Mouse (Mus musculus) spleen, adult 2 months (tissue): ENCODE results near the gene Tmem132e. TPM values are rescaled to one million over a fixed set of nuclear protein-coding genes. Genes with fewer than 3 reads are reported as not detected.

ENCODE experiments used
- DNase-seq, 2 experiments: peaks; one replicate each; pipeline versions ENCODE4 v3.0.0 to v3.0.0-alpha.2; 2012 to 2021; ENCODE audit warnings: low spot score in 2 of 2, low read depth in 1 of 2
- H3K27ac ChIP-seq: fragments of 200-500 bp; 2 replicates; pipeline ENCODE4 v1.5.1; 2012; ENCODE audit warnings: low read length, inconsistent platforms; ENCODE audit not compliant: insufficient read depth
- H3K27me3 ChIP-seq: fragments of 200-500 bp; 2 replicates; pipeline ENCODE4 v1.6.1; 2012; ENCODE audit warnings: mild to moderate bottlenecking, moderate library complexity, low read length, inconsistent platforms; ENCODE audit not compliant: control insufficient read depth, insufficient read depth
- H3K36me3 ChIP-seq: fragments of 200-500 bp; 2 replicates; pipeline ENCODE4 v1.6.1; 2012; ENCODE audit warnings: mild to moderate bottlenecking, low read length, inconsistent platforms; ENCODE audit not compliant: control insufficient read depth, insufficient read depth
- H3K4me1 ChIP-seq: fragments of 200-500 bp; 2 replicates; pipeline ENCODE4 v1.6.1; 2011; ENCODE audit warnings: inconsistent platforms; ENCODE audit not compliant: control insufficient read depth, insufficient read depth, insufficient read length
- H3K4me3 ChIP-seq: fragments of 200-500 bp; 2 replicates; pipeline ENCODE4 v1.5.1; 2011; ENCODE audit warnings: mild to moderate bottlenecking, inconsistent platforms; ENCODE audit not compliant: insufficient read depth, insufficient read length; ENCODE audit errors: extremely low read depth
- CTCF ChIP-seq: fragments of 200-500 bp; IDR thresholded peaks from 2 replicates; pipeline ENCODE4 v1.5.1; 2011; ENCODE audit warnings: mild to moderate bottlenecking, inconsistent platforms; ENCODE audit not compliant: insufficient read depth, insufficient read length, insufficient replicate concordance; ENCODE audit errors: extremely low read depth
- POLR2A ChIP-seq: fragments of 200-500 bp; IDR thresholded peaks from 2 replicates; pipeline ENCODE4 v1.6.1; 2011; ENCODE audit warnings: low read depth, low read length, inconsistent platforms
- WGBS: fragments of 180-500 bp; shearing (Covaris S2); methylation state at CpG from one replicate; pipeline ENCODE4 v1.1.7; 2018; 5-methylcytosine and 5-hydroxymethylcytosine counted together
- polyA plus RNA-seq: library from polyadenylated mRNA; depleted of rRNA; stranded (reverse); fragments of >200 nt; gene quantifications from 2 replicates; pipeline ENCODE4 v1.2.3, GENCODE M21; 2012

Gene Tmem132e
- polyA plus RNA-seq, 1 experiment, result 0.23 TPM

DNA sequence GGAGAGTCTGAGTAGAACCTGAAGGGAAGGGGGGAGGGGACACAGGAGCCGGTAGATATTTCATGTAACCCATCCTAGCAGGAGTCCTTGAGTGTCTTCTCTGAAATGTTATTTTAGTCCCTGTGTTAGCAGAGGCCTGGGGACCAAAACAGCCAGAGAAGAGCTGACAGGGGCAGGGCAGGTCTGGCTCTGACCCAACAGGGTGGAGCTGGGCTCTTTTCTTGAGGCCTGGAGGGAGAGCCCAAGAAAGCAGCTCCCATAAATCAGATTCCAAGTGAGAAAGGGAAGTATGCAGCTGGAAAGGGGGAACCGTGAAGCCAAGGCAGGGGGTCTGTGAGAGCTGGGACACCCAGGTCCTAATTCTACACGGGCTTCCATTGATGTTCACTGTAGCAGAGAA is 16.9 kb downstream of the Tmem132e start:
- DNase-seq, result no peak
- H3K27ac ChIP-seq, result no peak overlapping the region
- no peaks in the 10 kb centered on the region for H3K27me3 ChIP-seq
- WGBS, result 55% methylated on average over 3 of the region's 3 CpGs
- H3K4me1 ChIP-seq, result no peaks in the 10 kb centered on the region; the same call in 1 of the 2 replicates
- H3K4me3 ChIP-seq, result no peak overlapping the region
- no peaks in the 10 kb centered on the region for H3K36me3 ChIP-seq
- no peak for TF ChIP-seq CTCF
- no peak for TF ChIP-seq POLR2A

DNA sequence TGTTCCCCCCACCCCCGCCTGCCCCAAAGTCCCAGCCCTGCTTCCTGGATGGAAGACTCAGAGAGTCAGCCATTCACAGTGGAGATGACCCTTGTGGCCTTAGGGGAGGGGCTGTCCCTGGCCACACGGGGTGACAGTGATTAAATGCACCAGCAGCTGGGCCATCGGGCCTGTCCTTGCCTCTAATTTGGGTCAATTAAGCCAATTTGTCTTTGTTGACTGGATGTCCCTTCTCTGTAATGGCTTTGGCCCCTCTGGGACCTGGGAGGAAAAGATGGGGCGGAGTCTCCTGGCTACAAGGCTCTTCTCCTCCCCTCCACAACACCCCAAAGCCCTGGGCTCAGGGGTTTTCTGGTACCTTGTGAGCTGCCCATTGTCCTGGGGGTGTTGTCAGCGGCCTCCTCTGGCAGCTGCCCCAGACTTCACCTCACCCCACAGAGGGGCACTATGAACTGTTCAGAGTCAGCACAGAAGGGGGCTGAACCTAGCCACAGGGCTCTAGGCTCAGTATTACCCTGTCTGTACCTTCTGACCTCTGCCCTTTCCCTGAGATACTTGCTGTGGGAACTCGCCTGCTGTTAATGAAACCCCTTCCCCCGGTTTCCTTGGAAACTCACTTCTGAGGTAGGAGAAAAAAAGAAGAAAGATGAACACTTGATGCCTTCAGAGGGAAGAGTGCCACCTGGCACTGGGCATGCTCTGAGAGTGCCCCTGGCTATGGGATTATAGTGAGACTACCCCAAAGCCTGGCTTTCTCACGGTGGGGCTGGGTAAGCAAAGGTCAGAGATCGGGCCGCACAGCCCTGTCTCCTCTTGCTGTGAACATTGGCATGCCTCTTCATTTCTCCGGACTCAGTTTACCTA is 17.9 kb downstream of the Tmem132e start:
- no peak for TF ChIP-seq POLR2A
- Histone ChIP-seq H3K4me1 (no peaks in the 10 kb centered on the region; the same call in 1 of the 2 replicates), H3K36me3 (no peaks in the 10 kb centered on the region), H3K4me3 (no peak overlapping the region), H3K27me3 (no peaks in the 10 kb centered on the region), H3K27ac (no peak overlapping the region)
- WGBS, result 74% methylated on average over 11 of the region's 11 CpGs
- DNase-seq, result no peak

DNA sequence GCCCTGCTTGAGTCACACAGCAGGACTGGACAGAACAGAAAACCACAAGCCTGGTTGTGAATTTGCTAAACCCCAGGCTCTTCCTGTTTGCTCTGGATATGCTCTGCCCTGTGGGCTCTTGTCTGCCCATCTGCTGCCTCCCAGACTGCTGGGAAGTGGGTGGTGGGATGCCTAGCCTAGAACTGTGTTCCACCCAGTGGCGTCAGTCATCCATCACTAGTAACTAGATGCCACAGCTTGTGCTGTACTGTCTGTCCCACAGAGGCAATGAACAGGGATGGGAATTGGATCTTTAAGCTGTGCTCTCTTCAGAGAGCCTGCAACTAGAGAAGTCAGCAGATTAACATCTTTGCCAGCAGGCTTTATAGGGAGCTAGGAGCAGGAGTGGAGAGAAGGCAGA is 23.8 kb downstream of the Tmem132e start:
- no peak for DNase-seq
- no peaks in the 10 kb centered on the region for H3K27me3 ChIP-seq
- H3K27ac ChIP-seq, result no peak overlapping the region
- TF ChIP-seq CTCF (no peak), POLR2A (no peak)
- WGBS, result 66% methylated on average over 1 of the region's 1 CpGs
- no peaks in the 10 kb centered on the region for H3K36me3 ChIP-seq
- H3K4me3 ChIP-seq, result no peak overlapping the region
- no peaks in the 10 kb centered on the region; the same call in 1 of the 2 replicates for H3K4me1 ChIP-seq

DNA sequence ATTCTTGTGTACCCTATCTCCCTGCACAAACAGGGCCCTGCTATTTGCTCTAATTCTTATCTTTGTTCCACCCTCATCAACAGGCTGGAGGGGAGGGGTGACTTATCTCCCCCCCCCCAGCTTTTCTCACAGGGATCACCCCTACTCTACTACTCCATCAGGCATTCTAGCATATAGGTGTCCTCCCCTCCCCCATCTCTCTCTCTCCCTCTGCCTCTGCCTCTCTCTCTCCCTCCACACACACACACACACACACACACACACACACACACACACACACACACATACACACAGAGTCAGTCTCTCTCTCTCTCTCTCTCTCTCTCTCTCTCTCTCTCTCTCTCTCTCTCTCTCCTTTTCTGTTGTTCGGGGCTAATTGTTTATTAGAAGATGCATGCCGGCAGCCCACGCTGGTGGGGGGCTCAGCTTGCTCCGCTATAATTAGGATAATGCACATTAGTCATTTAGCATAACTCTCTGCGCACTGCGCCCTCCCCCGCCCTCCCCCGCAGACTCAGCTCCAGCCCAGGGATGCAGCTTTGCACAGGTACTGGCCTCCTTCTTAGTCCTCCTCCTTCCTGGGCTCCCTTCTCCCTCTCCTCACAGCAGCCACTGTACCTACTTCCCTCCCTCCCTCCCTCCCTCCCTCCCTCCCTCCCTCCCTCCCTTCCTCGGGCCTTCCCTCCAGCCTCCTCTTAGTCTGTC is 29.8 kb downstream of the Tmem132e start:
- Histone ChIP-seq H3K27ac (no peak overlapping the region), H3K27me3 (no peaks in the 10 kb centered on the region), H3K36me3 (no peaks in the 10 kb centered on the region), H3K4me1 (peaks cover 8% of the 10 kb centered on the region; the same call in 1 of the 2 replicates), H3K4me3 (no peak overlapping the region)
- WGBS, result 92% methylated on average over 8 of the region's 9 CpGs
- no peak for DNase-seq
- TF ChIP-seq POLR2A (no peak), CTCF (no peak)

DNA sequence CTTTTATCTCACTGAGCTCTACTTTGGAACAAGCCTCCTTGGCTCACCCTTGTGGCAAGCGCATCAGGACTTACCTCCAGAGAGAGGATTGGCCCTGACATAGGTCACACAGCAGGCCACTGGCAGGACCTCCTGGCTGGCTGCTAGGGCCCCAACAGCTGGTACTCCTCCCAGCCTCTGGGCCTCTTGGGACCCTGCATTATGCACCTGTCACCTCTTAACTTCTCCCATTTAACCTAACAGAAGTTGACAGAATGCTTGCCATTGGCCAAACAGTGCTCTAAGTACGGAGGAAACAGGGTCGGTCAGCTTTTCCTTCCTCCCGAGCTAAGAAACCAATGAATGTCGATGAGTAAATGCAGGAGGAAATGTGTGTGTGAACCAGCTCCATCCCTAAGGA is 33.2 kb downstream of the Tmem132e start:
- Histone ChIP-seq H3K27ac (no peak overlapping the region), H3K4me1 (peaks cover 8% of the 10 kb centered on the region; the same call in 1 of the 2 replicates), H3K27me3 (no peaks in the 10 kb centered on the region), H3K4me3 (no peak overlapping the region), H3K36me3 (no peaks in the 10 kb centered on the region)
- TF ChIP-seq CTCF (no peak), POLR2A (no peak)
- DNase-seq, result no peak
- WGBS, result 9% methylated on average over 5 of the region's 5 CpGs

DNA sequence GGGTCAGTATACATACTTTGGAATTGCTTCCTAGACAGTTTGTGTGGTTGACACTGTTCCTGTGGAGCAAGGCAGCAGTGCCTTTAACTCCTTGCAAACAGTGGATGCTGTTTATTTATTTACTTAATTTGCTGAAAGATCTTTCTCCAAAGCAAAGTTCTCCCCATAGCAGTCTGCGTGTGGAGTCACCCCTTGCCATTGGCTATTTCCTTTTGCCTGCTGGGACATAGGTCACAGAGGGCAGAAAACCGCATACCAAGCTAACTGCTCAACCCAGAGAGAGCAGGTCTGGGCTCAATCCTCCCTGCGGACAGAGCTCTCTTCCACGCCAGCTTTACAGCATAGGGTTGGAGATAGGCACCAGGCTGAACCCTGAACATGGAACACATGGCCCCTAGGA is 34.8 kb downstream of the Tmem132e start:
- Histone ChIP-seq H3K27me3 (no peaks in the 10 kb centered on the region), H3K36me3 (no peaks in the 10 kb centered on the region), H3K27ac (no peak overlapping the region), H3K4me3 (no peak overlapping the region), H3K4me1 (peaks cover 8% of the 10 kb centered on the region; the same call in 1 of the 2 replicates)
- no peak for TF ChIP-seq CTCF
- TF ChIP-seq POLR2A, result no peak
- WGBS, result 65% methylated on average over 4 of the region's 4 CpGs
- no peak for DNase-seq
